Mouse (Mus musculus): ENCODE measurements around the gene Angel2. TPM values are rescaled to one million over a fixed set of nuclear protein-coding genes. Genes with fewer than 3 reads are reported as not detected.

Gene Angel2
- polyA plus RNA-seq, 1 experiment, result 14.2 TPM

DNA sequence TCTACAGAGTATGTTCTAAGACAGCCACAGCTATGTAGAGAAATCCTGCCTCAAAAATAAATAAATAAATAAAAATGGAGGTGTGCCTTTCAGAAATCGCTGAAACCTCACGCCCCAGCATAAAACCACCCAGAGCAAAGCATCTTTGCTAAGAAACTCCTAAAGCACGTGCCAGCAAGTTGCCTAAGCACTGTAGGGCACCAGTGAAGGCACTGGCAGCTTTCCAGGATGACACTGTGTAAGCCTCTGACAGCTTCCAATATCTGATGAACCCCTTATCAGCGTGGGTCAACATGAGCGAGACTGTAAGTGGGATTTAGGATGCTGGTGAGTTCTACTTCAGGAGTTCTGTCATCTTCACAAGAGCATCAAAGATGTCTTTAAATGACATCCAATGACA is 26.1 kb downstream of the Angel2 start:
- Histone ChIP-seq H3K79me3 (ENCODE audit: low read depth) (no peaks in the 10 kb centered on the region), H3K4me3 (ENCODE audit: insufficient read depth, poor library complexity, severe bottlenecking) (no peak overlapping the region), H3K36me3 (ENCODE audit: control insufficient read depth, insufficient read depth) (peaks cover 73% of the 10 kb centered on the region), H3ac (ENCODE audit: control insufficient read depth, insufficient read length, low read depth) (no peak overlapping the region), H3K79me2 (ENCODE audit: control insufficient read depth, insufficient read depth) (no peaks in the 10 kb centered on the region), H3K27me3 (ENCODE audit: control insufficient read depth, insufficient read depth, insufficient read length) (no peaks in the 10 kb centered on the region)
- TF ChIP-seq MYOG (IDR thresholded peaks at IDR 0.05; ENCODE audit: control insufficient read depth, extremely low read depth, insufficient read length) (no peak), CTCF (IDR thresholded peaks at IDR 0.05; ENCODE audit: control insufficient read depth, insufficient read depth, insufficient read length) (no peak), FOSL1 (IDR thresholded peaks at IDR 0.05; ENCODE audit: insufficient read depth, low read length, poor library complexity, severe bottlenecking) (no peak), USF1 (IDR thresholded peaks at IDR 0.05; ENCODE audit: low read depth) (no peak), MAX (IDR thresholded peaks at IDR 0.05) (no peak), CEBPB (IDR thresholded peaks at IDR 0.05; ENCODE audit: low read depth) (no peak), MYOD1 (IDR thresholded peaks at IDR 0.05; ENCODE audit: control insufficient read depth, insufficient read length, low read depth) (no peak)

DNA sequence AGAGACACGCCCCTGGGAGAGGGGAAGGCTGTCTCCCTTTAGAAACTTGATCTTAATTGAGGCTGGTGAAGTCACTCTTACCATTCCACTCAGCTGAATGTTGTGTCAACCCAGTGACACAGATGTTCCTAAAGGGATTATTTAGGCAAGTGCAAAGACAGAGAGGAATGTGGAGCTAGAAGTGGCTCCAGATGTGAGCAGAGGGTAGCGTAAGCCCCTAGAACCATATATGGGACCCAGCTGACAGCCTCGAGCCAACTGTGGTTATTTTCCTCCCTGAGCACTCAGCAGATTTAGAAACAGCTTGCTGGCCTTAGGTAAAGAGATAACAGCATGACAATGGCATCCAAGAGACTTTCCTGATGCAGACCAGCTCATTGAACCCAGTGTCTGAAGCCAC is 28.1 kb downstream of the Angel2 start:
- H3K79me2 ChIP-seq (ENCODE audit: control insufficient read depth, insufficient read depth), result no peaks in the 10 kb centered on the region
- H3ac ChIP-seq (ENCODE audit: control insufficient read depth, insufficient read length, low read depth), result no peak overlapping the region
- no peaks in the 10 kb centered on the region for H3K79me3 ChIP-seq (ENCODE audit: low read depth)
- no peaks in the 10 kb centered on the region for H3K27me3 ChIP-seq (ENCODE audit: control insufficient read depth, insufficient read depth, insufficient read length)
- H3K4me3 ChIP-seq (ENCODE audit: insufficient read depth, poor library complexity, severe bottlenecking), result no peak overlapping the region
- no peak for TF ChIP-seq USF1 (IDR thresholded peaks at IDR 0.05; ENCODE audit: low read depth)
- TF ChIP-seq MYOG (IDR thresholded peaks at IDR 0.05; ENCODE audit: control insufficient read depth, extremely low read depth, insufficient read length), result no peak
- TF ChIP-seq MAX (IDR thresholded peaks at IDR 0.05), result no peak
- no peak for TF ChIP-seq MYOD1 (IDR thresholded peaks at IDR 0.05; ENCODE audit: control insufficient read depth, insufficient read length, low read depth)
- TF ChIP-seq FOSL1 (IDR thresholded peaks at IDR 0.05; ENCODE audit: insufficient read depth, low read length, poor library complexity, severe bottlenecking), result no peak
- TF ChIP-seq CTCF (IDR thresholded peaks at IDR 0.05; ENCODE audit: control insufficient read depth, insufficient read depth, insufficient read length), result no peak
- TF ChIP-seq CEBPB (IDR thresholded peaks at IDR 0.05; ENCODE audit: low read depth), result no peak
- H3K36me3 ChIP-seq (ENCODE audit: control insufficient read depth, insufficient read depth), result peaks cover 85% of the 10 kb centered on the region

DNA sequence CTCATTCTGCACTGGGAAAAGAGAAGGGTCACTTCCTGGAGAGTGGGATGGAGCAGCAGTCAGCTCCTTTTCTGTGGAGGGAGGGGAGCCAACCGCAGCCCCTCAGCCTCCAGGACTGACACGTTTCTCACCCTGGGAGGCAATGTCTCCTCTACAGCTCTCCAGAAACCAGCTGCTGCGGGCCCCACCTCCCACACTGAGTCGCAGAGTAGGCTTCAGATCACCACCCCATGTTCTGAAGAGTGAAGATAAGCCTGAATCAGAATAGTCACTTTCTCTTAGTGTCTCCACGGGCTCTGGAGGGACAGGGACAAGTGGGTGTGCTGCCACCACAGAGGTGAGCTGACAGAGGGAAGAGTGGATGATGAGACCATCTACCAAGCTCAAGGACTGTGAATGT is 33.9 kb downstream of the Angel2 start:
- TF ChIP-seq MAX (IDR thresholded peaks at IDR 0.05) (no peak), MYOD1 (IDR thresholded peaks at IDR 0.05; ENCODE audit: control insufficient read depth, insufficient read length, low read depth) (no peak), CTCF (IDR thresholded peaks at IDR 0.05; ENCODE audit: control insufficient read depth, insufficient read depth, insufficient read length) (no peak), MYOG (IDR thresholded peaks at IDR 0.05; ENCODE audit: control insufficient read depth, extremely low read depth, insufficient read length) (no peak), FOSL1 (IDR thresholded peaks at IDR 0.05; ENCODE audit: insufficient read depth, low read length, poor library complexity, severe bottlenecking) (no peak), USF1 (IDR thresholded peaks at IDR 0.05; ENCODE audit: low read depth) (no peak), CEBPB (IDR thresholded peaks at IDR 0.05; ENCODE audit: low read depth) (no peak)
- Histone ChIP-seq H3ac (ENCODE audit: control insufficient read depth, insufficient read length, low read depth) (no peak overlapping the region), H3K79me2 (ENCODE audit: control insufficient read depth, insufficient read depth) (no peaks in the 10 kb centered on the region), H3K79me3 (ENCODE audit: low read depth) (no peaks in the 10 kb centered on the region), H3K4me3 (ENCODE audit: insufficient read depth, poor library complexity, severe bottlenecking) (no peak overlapping the region), H3K27me3 (ENCODE audit: control insufficient read depth, insufficient read depth, insufficient read length) (no peaks in the 10 kb centered on the region), H3K36me3 (ENCODE audit: control insufficient read depth, insufficient read depth) (peaks cover 74% of the 10 kb centered on the region)

DNA sequence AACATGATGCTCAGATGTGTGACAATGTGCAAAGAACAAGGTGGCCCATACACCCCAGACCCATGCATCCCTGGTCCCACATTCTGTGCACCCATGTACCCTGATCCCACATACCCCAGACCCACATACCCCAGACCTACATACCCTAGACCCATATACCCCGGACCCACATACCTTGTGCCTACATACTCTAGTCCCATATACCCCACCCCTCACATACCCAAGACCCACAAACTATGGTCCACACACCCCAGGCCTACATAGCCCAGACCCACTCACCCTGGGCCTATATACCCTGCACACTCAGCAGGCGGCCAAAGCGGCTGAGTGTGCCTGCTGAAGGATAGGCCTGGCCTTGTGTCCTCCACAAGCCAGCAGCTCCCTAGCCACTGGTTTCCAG is 37.8 kb downstream of the Angel2 start:
- Histone ChIP-seq H3K79me2 (ENCODE audit: control insufficient read depth, insufficient read depth) (no peaks in the 10 kb centered on the region), H3K27me3 (ENCODE audit: control insufficient read depth, insufficient read depth, insufficient read length) (no peaks in the 10 kb centered on the region), H3K36me3 (ENCODE audit: control insufficient read depth, insufficient read depth) (peaks cover 63% of the 10 kb centered on the region), H3K79me3 (ENCODE audit: low read depth) (no peaks in the 10 kb centered on the region), H3K4me3 (ENCODE audit: insufficient read depth, poor library complexity, severe bottlenecking) (no peak overlapping the region), H3ac (ENCODE audit: control insufficient read depth, insufficient read length, low read depth) (no peak overlapping the region)
- no peak for TF ChIP-seq USF1 (IDR thresholded peaks at IDR 0.05; ENCODE audit: low read depth)
- no peak for TF ChIP-seq CEBPB (IDR thresholded peaks at IDR 0.05; ENCODE audit: low read depth)
- no peak for TF ChIP-seq MAX (IDR thresholded peaks at IDR 0.05)
- TF ChIP-seq MYOG (IDR thresholded peaks at IDR 0.05; ENCODE audit: control insufficient read depth, extremely low read depth, insufficient read length), result no peak

DNA sequence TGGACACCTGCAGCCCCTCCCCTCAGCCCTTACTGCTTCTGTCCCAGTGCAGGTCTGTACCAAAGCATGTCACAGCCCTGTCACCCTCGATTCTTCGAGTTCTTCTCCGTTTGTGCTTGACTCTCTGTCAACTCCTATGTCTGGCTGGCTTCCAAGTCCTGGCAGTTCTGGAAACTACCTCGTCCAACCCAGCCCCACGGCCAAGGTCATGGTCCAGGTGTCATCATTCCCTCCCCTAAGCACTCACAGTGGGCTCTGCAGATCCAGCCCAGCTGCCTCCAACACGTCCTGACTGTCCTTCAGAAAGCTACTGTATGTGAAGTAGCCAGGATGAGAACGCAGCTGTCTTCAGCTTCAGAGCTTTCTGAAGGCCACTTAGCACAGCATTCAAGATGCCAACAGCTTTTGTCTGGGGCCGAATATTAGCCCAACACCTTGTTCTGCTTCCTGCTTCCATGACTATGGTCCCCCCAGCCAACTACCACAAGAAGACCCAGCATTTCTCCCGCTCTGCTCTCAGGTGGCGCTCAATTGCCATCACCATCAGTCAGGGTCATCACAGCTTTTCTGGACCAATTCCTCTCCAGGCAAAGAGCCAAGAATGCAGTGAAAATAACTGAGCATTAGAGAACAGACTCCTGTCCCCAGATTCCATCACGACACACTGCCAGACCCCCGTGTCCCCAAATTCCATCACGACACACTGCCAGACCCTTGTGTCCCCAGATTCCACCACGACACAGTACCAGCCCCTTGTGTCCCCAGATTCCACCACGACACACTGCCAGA is 40.3 kb downstream of the Angel2 start:
- H3K79me3 ChIP-seq (ENCODE audit: low read depth), result no peaks in the 10 kb centered on the region
- no peaks in the 10 kb centered on the region for H3K79me2 ChIP-seq (ENCODE audit: control insufficient read depth, insufficient read depth)
- no peak overlapping the region for H3K4me3 ChIP-seq (ENCODE audit: insufficient read depth, poor library complexity, severe bottlenecking)
- H3K36me3 ChIP-seq (ENCODE audit: control insufficient read depth, insufficient read depth), result peaks cover 59% of the 10 kb centered on the region
- H3K27me3 ChIP-seq (ENCODE audit: control insufficient read depth, insufficient read depth, insufficient read length), result no peaks in the 10 kb centered on the region
- TF ChIP-seq CEBPB (IDR thresholded peaks at IDR 0.05; ENCODE audit: low read depth) (no peak), USF1 (IDR thresholded peaks at IDR 0.05; ENCODE audit: low read depth) (no peak), MYOD1 (IDR thresholded peaks at IDR 0.05; ENCODE audit: control insufficient read depth, insufficient read length, low read depth) (no peak), CTCF (IDR thresholded peaks at IDR 0.05; ENCODE audit: control insufficient read depth, insufficient read depth, insufficient read length) (no peak), MYOG (IDR thresholded peaks at IDR 0.05; ENCODE audit: control insufficient read depth, extremely low read depth, insufficient read length) (no peak), MAX (IDR thresholded peaks at IDR 0.05) (no peak)
- no peak overlapping the region for H3ac ChIP-seq (ENCODE audit: control insufficient read depth, insufficient read length, low read depth)

DNA sequence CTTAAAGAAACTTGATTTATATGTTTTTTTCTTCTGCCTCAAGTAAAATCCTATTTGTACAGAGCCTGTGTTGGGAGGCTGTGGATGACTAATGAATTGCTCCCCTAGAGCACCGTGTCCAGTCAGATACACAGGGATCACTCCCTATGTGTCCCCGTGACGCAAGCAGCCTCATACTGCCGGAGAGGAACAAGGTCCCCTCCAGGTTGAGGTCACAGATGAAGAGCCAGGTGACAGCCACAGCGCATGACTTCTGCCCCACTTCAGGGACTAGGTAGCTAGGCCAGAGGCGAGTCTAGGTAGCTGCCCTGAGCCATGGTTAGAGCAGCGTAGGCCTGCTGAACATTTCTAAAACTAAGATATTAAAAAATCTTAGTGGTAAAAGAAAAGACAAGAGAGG is 43.1 kb downstream of the Angel2 start:
- no peak overlapping the region for H3K4me3 ChIP-seq (ENCODE audit: insufficient read depth, poor library complexity, severe bottlenecking)
- H3K79me3 ChIP-seq (ENCODE audit: low read depth), result no peaks in the 10 kb centered on the region
- no peaks in the 10 kb centered on the region for H3K79me2 ChIP-seq (ENCODE audit: control insufficient read depth, insufficient read depth)
- H3ac ChIP-seq (ENCODE audit: control insufficient read depth, insufficient read length, low read depth), result no peak overlapping the region
- TF ChIP-seq CTCF (IDR thresholded peaks at IDR 0.05; ENCODE audit: control insufficient read depth, insufficient read depth, insufficient read length), result no peak
- TF ChIP-seq MYOG (IDR thresholded peaks at IDR 0.05; ENCODE audit: control insufficient read depth, extremely low read depth, insufficient read length), result no peak
- TF ChIP-seq FOSL1 (IDR thresholded peaks at IDR 0.05; ENCODE audit: insufficient read depth, low read length, poor library complexity, severe bottlenecking), result no peak
- TF ChIP-seq USF1 (IDR thresholded peaks at IDR 0.05; ENCODE audit: low read depth), result no peak
- TF ChIP-seq CEBPB (IDR thresholded peaks at IDR 0.05; ENCODE audit: low read depth), result no peak
- TF ChIP-seq MYOD1 (IDR thresholded peaks at IDR 0.05; ENCODE audit: control insufficient read depth, insufficient read length, low read depth), result no peak
- H3K27me3 ChIP-seq (ENCODE audit: control insufficient read depth, insufficient read depth, insufficient read length), result no peaks in the 10 kb centered on the region
- H3K36me3 ChIP-seq (ENCODE audit: control insufficient read depth, insufficient read depth), result peaks cover 63% of the 10 kb centered on the region
